Mouse (Mus musculus): ENCODE data around the gene Fbxw21. TPM values are rescaled to one million over a fixed set of nuclear protein-coding genes. Genes with fewer than 3 reads are reported as not detected.

The Fbxw21 gene
- total RNA-seq, 2 experiments from 2014 or later: not detected

DNA sequence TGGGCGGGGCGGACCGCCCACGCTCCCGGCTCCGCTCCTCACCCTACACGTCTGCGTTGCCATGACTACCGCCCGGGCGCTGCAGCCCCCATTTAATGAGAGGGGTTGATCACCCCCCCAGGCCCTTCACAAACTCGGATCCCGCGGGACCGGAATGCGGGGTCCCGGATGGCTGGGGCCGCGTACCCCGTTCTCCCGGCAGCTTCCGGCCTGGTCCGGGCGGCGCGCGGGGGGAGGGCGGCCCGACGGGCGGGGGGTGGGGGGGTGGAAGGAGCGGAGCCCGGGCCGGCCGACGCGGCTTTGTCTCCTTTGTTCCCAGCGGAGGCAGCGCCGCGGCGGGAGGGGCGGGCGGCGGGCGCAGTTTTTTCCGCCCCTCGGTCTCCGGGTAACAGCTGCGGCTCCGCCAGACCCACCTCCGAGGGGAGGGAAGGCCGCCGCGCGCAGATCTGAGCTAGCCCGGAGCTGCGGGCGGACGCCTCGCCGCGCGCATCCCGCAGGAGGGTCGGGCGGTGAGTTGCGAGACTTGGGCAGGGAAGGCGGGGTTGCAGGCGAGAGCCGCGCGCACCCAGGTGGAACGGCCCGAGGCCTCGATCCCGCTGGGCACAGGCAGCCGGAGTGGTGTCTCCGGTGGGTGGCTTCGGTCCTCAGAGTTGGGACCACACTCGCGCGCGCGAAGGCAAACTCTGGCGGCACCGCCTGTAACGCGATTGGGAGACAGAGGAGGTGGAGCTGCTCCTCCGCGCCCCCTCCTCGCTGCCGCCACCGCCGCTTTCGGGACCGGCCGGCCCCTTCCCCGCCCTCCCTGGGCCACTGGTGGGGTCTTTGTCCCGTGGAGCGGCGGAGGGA lies 66.5 kb downstream of the Fbxw21 start, which contains the start of gene Plxnb1:
Gene Plxnb1, plus strand, starts transcription at position 253 of the 846 bp plus-strand sequence.
- intact Hi-C loops (cut with DNase I): loop anchor here (10.0 kb wide), 1 partner anchor 739 kb away; the partner anchor contains the start of gene Nme6

DNA sequence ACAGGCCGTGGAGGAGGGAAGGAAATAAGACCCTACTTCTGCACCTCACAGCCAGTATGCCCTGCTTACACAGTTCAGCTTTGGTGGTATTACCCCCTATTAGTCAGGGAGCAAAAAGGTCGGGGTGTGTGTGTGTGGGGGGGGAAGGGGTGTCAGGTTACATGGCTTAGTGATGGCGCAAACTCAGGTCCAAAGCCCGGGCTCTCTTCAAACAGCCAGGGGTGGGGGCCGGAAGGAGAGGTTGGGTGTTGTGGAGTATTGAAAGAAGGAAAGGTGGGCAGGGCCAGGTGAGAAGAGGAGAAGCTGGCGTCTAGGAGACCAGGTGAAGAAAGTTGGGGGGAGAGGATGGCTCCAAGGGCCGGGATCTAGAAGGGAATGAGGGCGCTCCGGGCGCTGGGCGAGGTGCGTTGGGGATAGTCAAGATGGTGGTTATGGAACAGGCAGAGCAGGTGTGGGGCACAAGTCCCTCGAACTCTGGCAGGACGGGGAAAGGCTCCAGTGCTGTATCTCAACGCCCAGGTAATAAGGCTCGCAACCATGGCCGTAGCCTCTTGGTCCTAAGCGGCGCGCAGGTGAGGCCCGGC lies 67.2 kb downstream of the Fbxw21 start:
- intact Hi-C loops (cut with DNase I): loop anchor here (10.0 kb wide), 1 partner anchor 740 kb away; the partner anchor contains the start of gene Nme6
- DNase-seq (ENCODE audit: low spot score in 2 of 2): no peak

More for the DNA sequence above, 66.5 kb downstream of the Fbxw21 start, which contains the start of gene Plxnb1:
- DNase-seq (ENCODE audit: low spot score in 2 of 2): peak; percentile 69 to 71

DNA sequence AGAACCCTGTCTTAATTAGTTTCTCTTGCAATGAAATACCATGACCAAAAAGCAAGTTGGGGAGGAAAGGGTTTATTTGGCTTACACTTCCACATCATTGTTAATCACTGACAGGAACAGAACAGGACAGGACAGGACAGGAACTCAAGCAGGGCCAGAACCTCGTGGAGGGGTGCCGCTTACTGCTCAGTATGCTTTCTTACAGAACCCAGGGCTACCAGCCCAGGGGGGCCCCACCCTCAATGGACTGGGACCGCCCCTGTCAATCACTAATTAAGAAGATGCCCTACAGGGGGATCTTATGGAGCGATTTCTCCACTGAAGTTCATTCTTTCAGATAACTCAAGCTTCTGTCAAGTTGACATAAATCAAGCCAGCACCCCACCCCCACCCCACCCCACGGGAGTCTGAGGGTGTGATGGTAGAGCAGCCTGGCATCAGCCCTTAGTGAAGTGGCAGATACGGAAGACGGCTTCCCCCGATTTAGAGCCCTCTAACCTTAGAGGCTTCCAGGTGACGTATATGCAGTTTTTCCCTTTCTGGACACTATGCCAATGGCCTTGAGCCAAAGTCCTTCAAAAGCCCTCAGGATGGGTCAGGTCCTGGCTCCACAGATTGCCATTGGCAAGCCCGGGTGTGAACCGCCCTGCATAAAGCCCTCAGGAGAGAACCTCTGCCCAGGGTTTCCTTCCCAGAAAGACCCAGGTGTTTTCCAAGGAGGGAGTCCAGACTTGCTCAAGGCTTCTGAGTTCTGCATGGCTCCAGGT lies 67.9 kb downstream of the Fbxw21 start:
- intact Hi-C loops (cut with DNase I): loop anchor here (10.0 kb wide), 1 partner anchor 741 kb away; the partner anchor contains the start of gene Nme6
- DNase-seq (ENCODE audit: low spot score in 2 of 2): no peak

DNA sequence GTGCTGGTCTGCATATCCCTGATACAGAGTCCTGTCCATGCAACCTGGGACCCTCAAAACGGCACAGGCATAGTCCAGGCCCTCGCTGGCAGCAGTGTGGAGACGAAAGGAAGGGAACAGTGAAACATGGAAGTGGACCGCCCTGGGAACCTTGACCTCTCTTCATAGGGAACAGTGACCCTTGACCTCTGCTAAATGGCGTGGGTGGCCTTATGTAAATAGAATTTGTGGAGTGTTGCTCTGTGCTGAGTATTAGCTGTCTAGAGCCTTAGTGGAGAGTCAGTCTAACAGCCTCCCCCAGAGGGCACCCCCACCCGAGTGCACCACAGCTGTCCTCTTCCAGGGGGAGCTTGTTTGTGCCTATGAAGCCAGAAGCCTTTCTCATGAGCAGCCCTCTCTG lies 69.0 kb downstream of the Fbxw21 start:
- DNase-seq (ENCODE audit: low spot score in 2 of 2): no peak
- intact Hi-C loops (cut with DNase I): loop anchor here (10.0 kb wide), 1 partner anchor 742 kb away; the partner anchor contains the start of gene Nme6

DNA sequence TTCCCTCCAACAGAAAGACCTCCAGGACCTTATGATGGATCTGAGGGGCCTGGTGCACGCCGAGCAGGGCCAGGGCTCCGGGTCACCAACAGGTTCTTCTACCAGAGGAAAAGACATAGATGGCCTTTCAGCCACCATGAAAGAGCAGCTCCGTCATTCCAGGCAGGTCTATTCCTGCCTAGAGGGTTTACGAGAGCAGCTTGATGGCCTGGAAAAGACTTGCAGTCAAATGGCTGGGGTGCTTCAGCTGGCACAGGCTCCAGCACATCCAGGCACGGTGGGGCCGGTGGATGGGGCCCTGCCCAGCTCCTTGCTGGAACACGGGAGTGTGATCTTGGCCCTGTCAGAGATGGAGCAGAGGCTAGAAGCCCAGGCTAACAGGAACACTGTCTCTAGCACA lies 70.0 kb downstream of the Fbxw21 start:
- no peak for DNase-seq (ENCODE audit: low spot score in 2 of 2)
- intact Hi-C loops (cut with DNase I): loop anchor here (10.0 kb wide), 1 partner anchor 743 kb away; the partner anchor contains the start of gene Nme6

DNA sequence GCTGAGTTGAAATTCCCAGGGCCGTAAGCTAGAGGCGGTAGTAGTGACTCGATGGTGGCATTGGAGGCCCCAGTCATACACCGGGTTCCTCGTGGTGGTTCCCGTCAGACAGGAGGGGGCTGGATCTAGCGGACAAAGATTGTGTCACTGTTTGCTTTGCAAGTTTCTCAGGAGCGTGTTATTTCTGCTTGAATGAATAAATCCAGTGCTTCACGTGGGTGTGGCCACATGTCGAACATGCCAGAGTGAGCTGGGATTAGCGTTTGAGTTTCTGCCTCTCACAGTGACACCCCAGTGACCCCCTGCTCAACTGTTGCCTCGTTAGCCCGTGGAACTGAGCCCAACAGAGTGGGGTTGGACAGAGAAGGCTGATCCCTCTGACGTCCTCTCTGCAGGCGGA lies 71.4 kb downstream of the Fbxw21 start:
- intact Hi-C loops (cut with DNase I): loop anchor here (10.0 kb wide), 1 partner anchor 744 kb away; the partner anchor contains the start of gene Nme6
- peak in 1 of 2 experiments; percentile 26 for DNase-seq (ENCODE audit: low spot score in 2 of 2)

Other genes starting within 250 kb of the Fbxw21 start
- under 1 TPM in 1 of 2 experiments, not detected in 1; 0.59 TPM for gene Tmem89, start 247.4 kb downstream of the Fbxw21 start, total RNA-seq (2021)
- gene Uqcrc1, start 225.4 kb downstream of the Fbxw21 start, total RNA-seq (2021): 100 to 1,000 TPM; 349 to 409 TPM
- gene Col7a1, start 208.5 kb downstream of the Fbxw21 start, total RNA-seq (2021): 1 to 10 TPM; 1.4 to 5.5 TPM
- under 1 TPM in 1 of 2 experiments, not detected in 1; 0.70 TPM for gene Ucn2, start 176.0 kb downstream of the Fbxw21 start, total RNA-seq (2021)
- 10 to 100 TPM; 12.7 to 18.2 TPM for gene Pfkfb4, start 170.3 kb downstream of the Fbxw21 start, total RNA-seq (2021)
- 10 to 100 TPM; 63.9 to 74.8 TPM for gene Shisa5, start 123.5 kb downstream of the Fbxw21 start, total RNA-seq (2021)
- 10 to 100 TPM; 12.5 to 15.7 TPM for gene Trex1, start 102.3 kb downstream of the Fbxw21 start, total RNA-seq (2021)
- 10 to 100 TPM; 26.6 to 34.1 TPM for gene Atrip, start 87.9 kb downstream of the Fbxw21 start, total RNA-seq (2021)
- 1 to 10 TPM; 7.2 to 8.1 TPM for gene Ccdc51, start 79.5 kb downstream of the Fbxw21 start, total RNA-seq (2021)
- 100 to 1,000 TPM; 348 to 352 TPM for gene Tma7, start 79.5 kb downstream of the Fbxw21 start, total RNA-seq (2021)
- gene Plxnb1, start 66.7 kb downstream of the Fbxw21 start, total RNA-seq (2021): 10 to 100 TPM; 60.3 to 77.9 TPM
- gene Fbxw13, start 33.9 kb upstream of the Fbxw21 start, total RNA-seq (2021): not detected
- gene Fbxw20, start 72.7 kb upstream of the Fbxw21 start, total RNA-seq (2021): not detected
- not detected for gene Fbxw14, start 125.6 kb upstream of the Fbxw21 start, total RNA-seq (2021)
- gene Fbxw28, start 177.6 kb upstream of the Fbxw21 start, total RNA-seq (2021): not detected
- not detected for gene Fbxw22, start 242.3 kb upstream of the Fbxw21 start, total RNA-seq (2021)